Mouse (Mus musculus) embryonic facial prominence, embryonic 12.5 days (tissue): ENCODE results near the gene Abcb11. TPM values are rescaled to one million over a fixed set of nuclear protein-coding genes. Genes with fewer than 3 reads are reported as not detected.

ENCODE experiments used
- ATAC-seq: fragments of 200-750 bp; cut with Nextera tagmentation; 2 replicates; pipeline ENCODE4 v1.8.0; 2017; ENCODE audit not compliant: insufficient number of reproducible peaks, insufficient read depth, low FRiP score, low TSS enrichment
- H3K27ac ChIP-seq: fragments of 300-500 bp; sonication (generic); 2 replicates; pipeline ENCODE4 v1.5.1; 2016; ENCODE audit warnings: mild to moderate bottlenecking
- H3K27me3 ChIP-seq: fragments of 300-500 bp; sonication (generic); 2 replicates; pipeline ENCODE4 v1.6.1; 2016; ENCODE audit warnings: mild to moderate bottlenecking, moderate library complexity
- H3K36me3 ChIP-seq: fragments of 300-500 bp; sonication (generic); 2 replicates; pipeline ENCODE4 v1.6.1; 2016; ENCODE audit warnings: mild to moderate bottlenecking
- H3K4me1 ChIP-seq: fragments of 300-500 bp; sonication (generic); 2 replicates; pipeline ENCODE4 v1.6.1; 2016
- H3K4me2 ChIP-seq: fragments of 300-500 bp; sonication (generic); replicated peaks from 2 replicates; pipeline ENCODE4 v1.6.1; 2016; ENCODE audit warnings: mild to moderate bottlenecking, moderate library complexity
- H3K4me3 ChIP-seq: fragments of 300-500 bp; sonication (generic); 2 replicates; pipeline ENCODE4 v1.5.1; 2016; ENCODE audit warnings: mild to moderate bottlenecking
- H3K9ac ChIP-seq: fragments of 300-500 bp; sonication (generic); 2 replicates; pipeline ENCODE4 v1.6.1; 2016; ENCODE audit warnings: mild to moderate bottlenecking, moderate library complexity
- H3K9me3 ChIP-seq: fragments of 300-500 bp; sonication (generic); 2 replicates; pipeline ENCODE4 v1.6.1; 2016; ENCODE audit warnings: mild to moderate bottlenecking, moderate library complexity
- WGBS: fragments of 180-500 bp; shearing (Covaris S2); methylation state at CpG from one replicate; pipeline ENCODE4 v1.1.7; 2016; 5-methylcytosine and 5-hydroxymethylcytosine counted together
- polyA plus RNA-seq: library from polyadenylated mRNA; unstranded; fragments of >200 nt; fragmentation: Nextera tagmentation; extraction: Ambion mirVana; gene quantifications from 2 replicates; pipeline ENCODE4 v1.2.1, GENCODE M21; 2016

Abcb11 gene
- polyA plus RNA-seq, 1 experiment from 2014 or later = not detected

DNA sequence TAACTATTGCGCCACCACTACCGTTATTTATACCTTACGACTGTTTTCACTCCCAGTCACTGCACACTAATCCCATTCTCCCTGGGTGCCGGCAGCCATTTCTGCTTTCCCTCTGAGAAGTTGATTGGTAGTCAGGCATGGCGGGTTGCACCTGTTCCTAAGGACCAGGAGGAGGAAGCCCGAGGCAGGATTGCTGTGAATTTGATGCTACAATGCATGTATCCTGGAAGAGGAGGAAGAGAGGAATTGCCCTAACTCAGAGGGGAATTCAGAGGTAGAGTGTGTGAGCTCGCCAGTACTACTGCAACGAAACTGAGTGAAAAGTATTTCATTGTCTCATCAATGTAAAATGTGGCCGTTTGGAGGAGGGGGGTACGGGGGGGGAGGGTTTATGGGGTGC is 129.8 kb downstream of the Abcb11 start:
- ATAC-seq = no peak
- H3K27ac ChIP-seq = no peak overlapping the region
- no peak overlapping the region for H3K4me3 ChIP-seq
- no peaks in the 10 kb centered on the region for H3K9me3 ChIP-seq
- H3K36me3 ChIP-seq = no peaks in the 10 kb centered on the region
- H3K4me1 ChIP-seq = no peaks in the 10 kb centered on the region
- 64% methylated on average over 10 of the region's 10 CpGs for WGBS
- H3K4me2 ChIP-seq = no peak overlapping the region
- no peaks in the 10 kb centered on the region for H3K27me3 ChIP-seq
- no peak overlapping the region for H3K9ac ChIP-seq

DNA sequence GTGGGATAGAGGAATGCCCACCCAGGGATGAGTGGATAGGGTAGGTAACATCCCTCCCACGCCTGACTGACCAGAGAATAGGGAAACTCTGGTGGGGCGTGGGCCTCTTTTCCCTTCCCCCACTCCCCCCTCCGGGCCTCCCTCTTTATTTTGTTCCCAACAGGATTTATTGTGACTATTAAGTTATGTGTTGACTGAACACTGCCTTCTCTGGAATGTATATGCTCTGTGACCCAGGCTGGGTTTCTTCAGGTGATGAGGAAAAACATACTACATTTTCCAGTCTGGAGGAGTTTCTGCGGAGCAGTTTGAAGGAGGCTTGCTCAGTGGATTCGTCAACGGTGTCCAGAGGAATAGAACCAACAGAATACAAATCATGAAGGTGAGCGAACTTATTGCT is 131.6 kb downstream of the Abcb11 start, which contains the start of gene G6pc2:
G6pc2 (plus strand) TSS at position 301 of the 400 bp plus-strand sequence.
- no peak within 1 kb of the TSS for H3K27ac ChIP-seq

DNA sequence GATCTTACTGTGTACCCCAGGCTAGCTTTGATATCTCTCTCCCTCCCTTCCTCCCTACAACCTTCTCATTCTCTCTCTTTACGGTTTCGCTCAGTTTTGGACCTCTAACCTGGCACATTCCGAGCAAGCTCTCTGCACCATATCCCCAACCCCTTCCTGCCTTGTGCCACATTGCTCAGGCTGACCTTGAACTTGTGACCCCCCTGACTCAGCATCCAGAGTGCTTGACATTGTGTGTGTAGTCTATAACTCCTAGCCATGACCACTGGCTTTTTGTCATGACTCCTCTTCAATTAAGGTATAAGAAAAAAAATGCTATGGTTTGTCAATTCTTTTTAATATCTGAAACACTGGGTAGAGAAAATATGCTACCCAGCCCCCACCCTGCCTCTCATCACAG is 132.7 kb downstream of the Abcb11 start:
- H3K27ac ChIP-seq = no peak overlapping the region
- no peaks in the 10 kb centered on the region for H3K9me3 ChIP-seq
- H3K4me3 ChIP-seq = no peak overlapping the region
- ATAC-seq = no peak
- peaks cover 6% of the 10 kb centered on the region for H3K4me1 ChIP-seq
- no peaks in the 10 kb centered on the region for H3K36me3 ChIP-seq
- no peak overlapping the region for H3K9ac ChIP-seq
- no peaks in the 10 kb centered on the region for H3K27me3 ChIP-seq
- no peak overlapping the region for H3K4me2 ChIP-seq
- WGBS = 89% methylated on average over 3 of the region's 3 CpGs

More for the DNA sequence above, 131.6 kb downstream of the Abcb11 start, which contains the start of gene G6pc2:
- no peaks in the 10 kb centered on the region for H3K4me1 ChIP-seq
- no peak for ATAC-seq
- H3K4me3 ChIP-seq = no peak within 1 kb of the TSS
- no peaks in the 10 kb centered on the region for H3K27me3 ChIP-seq
- no peak within 1 kb of the TSS for H3K4me2 ChIP-seq
- no peaks in the 10 kb centered on the region for H3K36me3 ChIP-seq
- H3K9ac ChIP-seq = no peak within 1 kb of the TSS
- 82% methylated on average over 7 of the region's 7 CpGs for WGBS
- H3K9me3 ChIP-seq = no peaks in the 10 kb centered on the region

DNA sequence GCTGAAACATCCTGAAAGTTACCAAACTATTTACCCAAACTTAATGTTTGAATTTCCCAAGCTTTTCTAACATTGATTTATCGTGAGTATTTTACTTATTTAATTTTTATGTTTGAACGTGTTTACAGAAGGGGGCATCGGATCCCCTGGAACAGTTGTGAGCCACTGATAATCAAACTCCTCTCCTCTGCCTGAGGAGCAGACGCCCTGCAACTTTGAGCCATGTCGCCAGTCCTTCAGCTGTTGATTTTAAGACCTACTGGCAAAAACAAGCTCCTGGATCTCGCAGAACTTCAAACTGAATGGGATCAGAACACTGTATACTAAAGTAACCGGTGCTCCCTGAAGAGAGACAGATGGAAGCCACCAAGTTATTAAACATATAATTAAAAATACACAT is 135.9 kb downstream of the Abcb11 start:
- H3K4me2 ChIP-seq = peak overlapping the region; percentile 66
- H3K9me3 ChIP-seq = no peaks in the 10 kb centered on the region
- H3K9ac ChIP-seq = peak overlapping the region; percentile 24; the same call in 1 of the 2 replicates
- peak overlapping the region; percentile 87; the same call in 1 of the 2 replicates for H3K4me3 ChIP-seq
- H3K36me3 ChIP-seq = peaks cover 9% of the 10 kb centered on the region
- no peaks in the 10 kb centered on the region for H3K27me3 ChIP-seq
- H3K4me1 ChIP-seq = peaks cover 10% of the 10 kb centered on the region
- ATAC-seq = no peak
- 24% methylated on average over 7 of the region's 7 CpGs for WGBS
- no peak overlapping the region for H3K27ac ChIP-seq

DNA sequence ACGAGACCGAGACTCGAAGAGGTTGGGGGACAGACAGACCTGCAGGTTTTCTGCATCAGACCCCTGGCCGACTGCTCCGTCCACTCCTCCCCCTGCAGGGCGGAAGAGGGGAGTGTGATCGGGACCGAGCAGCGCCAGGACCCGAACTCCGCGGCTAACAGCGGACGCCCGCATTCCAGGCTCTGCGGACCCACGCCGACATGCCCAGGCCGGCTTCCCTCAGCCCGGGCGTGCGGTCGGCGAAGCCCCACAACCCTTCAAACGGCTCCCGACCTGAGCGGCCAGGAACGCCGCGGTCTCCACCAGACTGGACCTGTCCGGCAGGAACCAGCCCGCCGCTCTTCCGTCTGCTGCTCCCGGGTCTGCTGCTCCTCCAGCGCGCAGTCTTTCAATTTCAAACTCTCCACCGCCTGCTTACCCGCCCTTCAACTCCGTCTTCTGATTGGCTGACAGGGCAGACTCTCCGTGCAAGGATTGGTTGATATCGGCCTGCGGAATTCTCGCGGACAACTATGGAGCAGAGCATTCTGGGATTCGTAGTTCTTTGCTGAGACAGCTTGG is 136.5 kb downstream of the Abcb11 start, which contains the start of gene Spc25:
Spc25 (minus strand) TSS at position 404 of the 561 bp plus-strand sequence.
- peaks cover 15% of the 10 kb centered on the region for H3K36me3 ChIP-seq
- under 1% methylated on average over 46 of the region's 46 CpGs for WGBS

DNA sequence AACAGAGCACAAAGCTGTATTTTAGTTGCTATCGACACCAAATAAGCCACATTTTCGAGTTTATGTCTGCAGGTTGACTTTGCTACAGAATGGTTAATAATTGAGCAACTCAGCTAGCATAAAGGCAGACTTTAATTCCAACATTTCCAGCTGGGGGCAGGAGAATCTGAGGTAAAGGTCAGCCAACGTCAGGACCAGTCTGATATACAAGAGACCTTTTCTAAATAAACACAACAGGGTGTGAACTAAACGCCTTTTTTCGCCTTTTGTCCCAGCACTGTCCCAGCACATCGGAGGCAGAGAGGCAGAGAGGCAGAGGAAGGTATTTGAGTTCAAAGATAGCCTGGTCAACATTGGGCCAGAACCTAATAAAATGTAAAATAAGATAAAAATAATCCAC is 137.2 kb downstream of the Abcb11 start:
- WGBS = 26% methylated on average over 6 of the region's 6 CpGs
- no peak overlapping the region for H3K27ac ChIP-seq
- H3K27me3 ChIP-seq = no peaks in the 10 kb centered on the region
- H3K9me3 ChIP-seq = no peaks in the 10 kb centered on the region
- peaks cover 15% of the 10 kb centered on the region for H3K36me3 ChIP-seq
- peak overlapping the region; percentile 78 for H3K9ac ChIP-seq
- H3K4me2 ChIP-seq = peak overlapping the region; percentile 66
- no peak for ATAC-seq
- H3K4me1 ChIP-seq = peaks cover 10% of the 10 kb centered on the region
- H3K4me3 ChIP-seq = peak overlapping the region; percentile 87

More for the DNA sequence above, 136.5 kb downstream of the Abcb11 start, which contains the start of gene Spc25:
- H3K27ac ChIP-seq = peak within 1 kb of the TSS; percentile 81
- peak within 1 kb of the TSS; percentile 66 for H3K4me2 ChIP-seq
- H3K27me3 ChIP-seq = no peaks in the 10 kb centered on the region
- peak within 1 kb of the TSS; percentile 78 for H3K9ac ChIP-seq
- no peaks in the 10 kb centered on the region for H3K9me3 ChIP-seq
- peaks cover 10% of the 10 kb centered on the region for H3K4me1 ChIP-seq
- H3K4me3 ChIP-seq = peak within 1 kb of the TSS; percentile 87
- peak; percentile 98 for ATAC-seq

DNA sequence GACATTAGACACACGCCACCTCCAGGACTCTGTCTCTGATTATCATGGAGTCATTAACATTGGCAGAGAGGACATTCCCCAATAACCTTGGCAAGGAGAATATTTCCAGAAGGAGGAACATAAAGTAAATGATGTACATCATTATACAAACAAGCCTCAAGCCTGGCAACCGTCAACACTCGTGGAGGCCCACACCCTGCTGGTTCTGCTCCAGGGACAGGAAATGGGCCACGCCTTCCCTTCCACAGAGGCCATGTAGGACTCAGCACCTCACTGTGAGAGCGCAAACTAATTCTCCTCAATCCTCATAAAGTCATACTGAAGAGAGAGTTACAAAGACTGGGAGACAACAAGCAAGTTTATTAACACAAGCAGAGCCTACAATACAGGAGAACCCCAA is 148.9 kb downstream of the Abcb11 start:
- 88% methylated on average over 5 of the region's 5 CpGs for WGBS
- Histone ChIP-seq H3K4me2 (no peak overlapping the region), H3K9ac (no peak overlapping the region), H3K27me3 (no peaks in the 10 kb centered on the region), H3K9me3 (no peaks in the 10 kb centered on the region), H3K27ac (no peak overlapping the region), H3K4me1 (no peaks in the 10 kb centered on the region), H3K36me3 (peaks cover 31% of the 10 kb centered on the region), H3K4me3 (no peak overlapping the region)
- no peak for ATAC-seq

DNA sequence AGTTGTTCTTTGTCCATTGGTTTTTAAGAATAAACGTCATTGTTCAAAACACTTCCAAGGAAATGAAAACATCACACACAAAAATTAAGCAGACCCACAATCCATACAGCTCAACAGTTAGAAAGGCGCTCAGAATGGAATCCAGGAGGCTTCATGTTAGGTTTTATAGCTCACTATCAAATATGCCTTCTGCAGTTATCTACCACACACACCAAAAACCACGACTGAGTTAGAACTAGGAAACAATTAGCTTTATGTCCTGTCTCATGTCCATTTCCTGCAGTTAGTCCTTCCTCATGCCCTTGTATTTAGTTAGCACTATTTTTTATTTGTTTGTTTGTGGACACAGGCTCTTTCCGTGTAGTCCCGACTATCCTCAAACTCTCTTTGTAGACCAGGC is 151.4 kb downstream of the Abcb11 start:
- H3K4me2 ChIP-seq = no peak overlapping the region
- H3K27me3 ChIP-seq = no peaks in the 10 kb centered on the region
- 92% methylated on average over 5 of the region's 5 CpGs for WGBS
- H3K36me3 ChIP-seq = peaks cover 23% of the 10 kb centered on the region
- ATAC-seq = no peak
- no peak overlapping the region for H3K4me3 ChIP-seq
- no peaks in the 10 kb centered on the region for H3K4me1 ChIP-seq
- no peaks in the 10 kb centered on the region for H3K9me3 ChIP-seq
- H3K9ac ChIP-seq = no peak overlapping the region
- H3K27ac ChIP-seq = no peak overlapping the region

DNA sequence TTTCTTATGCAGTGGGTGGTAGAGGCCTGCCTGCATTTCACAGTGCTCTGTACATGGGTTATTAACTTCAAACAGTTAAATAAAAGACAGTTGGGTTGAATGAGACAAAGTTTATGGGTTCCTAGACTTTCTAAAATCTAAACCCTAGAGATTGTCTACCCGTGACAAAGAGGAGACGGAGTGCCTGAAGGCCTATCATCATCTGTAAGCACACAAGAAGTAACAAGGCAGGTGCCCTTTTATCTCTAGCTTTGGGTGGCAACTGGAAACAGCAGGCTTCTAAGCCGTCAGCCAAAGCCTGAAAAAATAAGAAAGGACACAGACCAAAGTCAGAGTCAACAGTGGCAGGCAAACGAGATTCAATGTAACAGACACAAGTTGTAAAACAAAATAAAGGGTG is 153.2 kb downstream of the Abcb11 start:
- ATAC-seq = no peak
- Histone ChIP-seq H3K4me1 (no peaks in the 10 kb centered on the region), H3K9ac (no peak overlapping the region), H3K27me3 (no peaks in the 10 kb centered on the region), H3K4me3 (no peak overlapping the region), H3K9me3 (no peaks in the 10 kb centered on the region), H3K27ac (no peak overlapping the region), H3K36me3 (peaks cover 16% of the 10 kb centered on the region), H3K4me2 (no peak overlapping the region)
- WGBS = 77% methylated on average over 4 of the region's 4 CpGs

DNA sequence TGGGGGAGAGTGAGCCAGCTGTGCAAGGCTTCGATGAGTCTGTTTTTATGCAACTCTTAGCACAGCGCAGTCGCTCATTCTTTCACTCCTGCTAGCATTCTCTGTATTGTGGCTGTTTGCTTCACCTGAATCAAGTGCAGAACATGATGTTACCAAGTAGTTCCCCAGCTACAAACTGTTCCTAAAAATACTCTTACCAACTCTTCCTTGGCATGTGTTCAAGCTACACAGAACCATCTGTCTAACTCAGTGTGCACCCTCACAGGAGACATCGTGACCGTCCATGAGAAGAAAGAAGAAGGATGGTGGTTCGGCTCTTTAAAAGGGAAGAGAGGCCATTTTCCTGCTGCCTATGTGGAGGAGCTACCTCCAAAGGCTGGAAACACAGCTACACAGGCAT is 153.7 kb downstream of the Abcb11 start:
- ATAC-seq = no peak
- 93% methylated on average over 6 of the region's 6 CpGs for WGBS
- H3K9me3 ChIP-seq = no peaks in the 10 kb centered on the region
- H3K27me3 ChIP-seq = no peaks in the 10 kb centered on the region
- H3K36me3 ChIP-seq = peaks cover 11% of the 10 kb centered on the region
- no peak overlapping the region for H3K27ac ChIP-seq
- H3K4me2 ChIP-seq = no peak overlapping the region
- no peak overlapping the region for H3K4me3 ChIP-seq
- no peak overlapping the region for H3K9ac ChIP-seq
- no peaks in the 10 kb centered on the region for H3K4me1 ChIP-seq
